Mouse (Mus musculus) urinary bladder, postnatal 25 days (tissue): Measurements from ENCODE around the gene Cntnap5c.
A peak's percentile ranks its signal among the peaks of the same experiment; 100 is the strongest.
"Not testable (repeated sequence)": the region's sequence is repeated elsewhere in the genome, so short reads cannot be mapped to it uniquely, and the experiment has no call there.

ENCODE experiments used
- DNase-seq: peaks from one replicate; pipeline ENCODE4 v3.0.0; 2022; ENCODE audit warnings: low spot score

Cntnap5c gene

GRCm38 (mm10) chr17:57768622-57769610 is at the start of gene Cntnap5c:
Gene Cntnap5c, plus strand, starts transcription at chr17:57769570.
- DNase-seq: peak; percentile 2

GRCm38 (mm10) chr17:57742119-57742518 is 27.3 kb upstream of the Cntnap5c start, which contains the start of gene Gm21834:
Gene Gm21834, minus strand, starts transcription at chr17:57742219.
- no peak for DNase-seq

- DNase-seq: no peak
Measured at GRCm38 (mm10) chr17:57758033-57758432, 11.3 kb upstream of the Cntnap5c start.

- DNase-seq: no peak
Measured at GRCm38 (mm10) chr17:57767306-57767705, 2.1 kb upstream of the Cntnap5c start.

- no peak for DNase-seq
Measured at GRCm38 (mm10) chr17:57770904-57771303, 1.5 kb downstream of the Cntnap5c start.

- no peak for DNase-seq
Measured at GRCm38 (mm10) chr17:57788161-57788799, 18.9 kb downstream of the Cntnap5c start.

- DNase-seq: no peak
Measured at GRCm38 (mm10) chr17:57795408-57795807, 26.0 kb downstream of the Cntnap5c start.

GRCm38 (mm10) chr17:57796668-57797311 is 27.4 kb downstream of the Cntnap5c start:
- DNase-seq: no peak

- no peak for DNase-seq
Measured at GRCm38 (mm10) chr17:57799414-57799985, 30.1 kb downstream of the Cntnap5c start.

- no peak for DNase-seq
Measured at GRCm38 (mm10) chr17:57801180-57801579, 31.8 kb downstream of the Cntnap5c start.

GRCm38 (mm10) chr17:57837090-57837971 is 68.0 kb downstream of the Cntnap5c start:
- DNase-seq: no peak

GRCm38 (mm10) chr17:57855811-57856210 is 86.4 kb downstream of the Cntnap5c start:
- not testable (repeated sequence) for DNase-seq

GRCm38 (mm10) chr17:57865996-57866395 is 96.6 kb downstream of the Cntnap5c start:
- no peak for DNase-seq

- no peak for DNase-seq
Measured at GRCm38 (mm10) chr17:57887742-57888389, 118.5 kb downstream of the Cntnap5c start.

- DNase-seq: no peak
Measured at GRCm38 (mm10) chr17:57911770-57912293, 142.5 kb downstream of the Cntnap5c start.

GRCm38 (mm10) chr17:57984230-57984629 is 214.9 kb downstream of the Cntnap5c start:
- DNase-seq: no peak

GRCm38 (mm10) chr17:57988420-57988819 is 219.1 kb downstream of the Cntnap5c start:
- no peak for DNase-seq

- DNase-seq: no peak
Measured at GRCm38 (mm10) chr17:57996461-57996860, 227.1 kb downstream of the Cntnap5c start.

- no peak for DNase-seq
Measured at GRCm38 (mm10) chr17:57999080-57999479, 229.7 kb downstream of the Cntnap5c start.

GRCm38 (mm10) chr17:58002845-58003244 is 233.5 kb downstream of the Cntnap5c start:
- DNase-seq: no peak
